Mouse (Mus musculus): ENCODE data around the gene Nav2.

GRCm38 (mm10) chr7:49102223-49102622 is 193.7 kb downstream of the Nav2 start:
- TF ChIP-seq CTCF (IDR thresholded peaks at IDR 0.05; ENCODE audit: borderline replicate concordance, control insufficient read depth, extremely low read depth, insufficient read depth, low read length, poor library complexity) (no peak), POLR2A (IDR thresholded peaks at IDR 0.05; ENCODE audit: control insufficient read depth, extremely low read depth, insufficient read depth, low read length, poor library complexity) (no peak)
